Mouse (Mus musculus) embryonic facial prominence, embryonic 11.5 days (tissue): ENCODE results near the gene Opn5. TPM values are rescaled to one million over a fixed set of nuclear protein-coding genes. Genes with fewer than 3 reads are reported as not detected.

Experiments
- ATAC-seq: fragments of 200-750 bp; cut with Nextera tagmentation; replicated peaks from 2 replicates; pipeline ENCODE4 v1.8.0; 2017; ENCODE audit warnings: low read depth; ENCODE audit not compliant: insufficient number of reproducible peaks, low FRiP score, low TSS enrichment
- DNase-seq: peaks from one replicate; pipeline ENCODE4 v3.0.0-alpha.2; 2015; ENCODE audit warnings: low spot score
- H3K27ac ChIP-seq: fragments of 300-500 bp; sonication (generic); replicated peaks from 2 replicates; pipeline ENCODE4 v1.5.1; 2014; ENCODE audit warnings: mild to moderate bottlenecking, low read depth, low read length, control low read depth
- H3K27me3 ChIP-seq: fragments of 300-500 bp; sonication (generic); 2 replicates; pipeline ENCODE4 v1.6.1; 2014; ENCODE audit warnings: mild to moderate bottlenecking, low read length, moderate library complexity, mixed read lengths; ENCODE audit not compliant: control insufficient read depth, insufficient read depth
- H3K36me3 ChIP-seq: fragments of 300-500 bp; sonication (generic); replicated peaks from 2 replicates; pipeline ENCODE4 v1.6.1; 2014; ENCODE audit warnings: low read depth, mild to moderate bottlenecking, low read length, moderate library complexity, mixed read lengths; ENCODE audit not compliant: control insufficient read depth, insufficient read depth
- H3K4me1 ChIP-seq: fragments of 300-500 bp; sonication (generic); 2 replicates; pipeline ENCODE4 v1.6.1; 2014; ENCODE audit warnings: low read length, mixed read lengths; ENCODE audit not compliant: control insufficient read depth, insufficient read depth
- H3K4me2 ChIP-seq: fragments of 300-500 bp; sonication (generic); 2 replicates; pipeline ENCODE4 v1.6.1; 2014; ENCODE audit warnings: low read depth, mild to moderate bottlenecking, control low read depth, low read length, moderate library complexity
- H3K4me3 ChIP-seq: fragments of 300-500 bp; sonication (generic); 2 replicates; pipeline ENCODE4 v1.5.1; 2014; ENCODE audit warnings: low read depth, low read length, control low read depth
- H3K9ac ChIP-seq: fragments of 300-500 bp; sonication (generic); replicated peaks from 2 replicates; pipeline ENCODE4 v1.6.1; 2014; ENCODE audit warnings: mild to moderate bottlenecking, control low read depth, low read length
- H3K9me3 ChIP-seq: fragments of 300-500 bp; sonication (generic); replicated peaks from 2 replicates; pipeline ENCODE4 v1.6.1; 2016; ENCODE audit warnings: mild to moderate bottlenecking, low read length, inconsistent platforms, mixed read lengths; ENCODE audit not compliant: control insufficient read depth
- WGBS: fragments of 180-500 bp; shearing (Covaris S2); extraction: QIAGEN DNeasy Blood & Tissue Kit; methylation state at CpG from one replicate; pipeline ENCODE4 v1.1.7; 2014; 5-methylcytosine and 5-hydroxymethylcytosine counted together
- polyA plus RNA-seq: library from polyadenylated mRNA; unstranded; fragments of >200 nt; fragmentation: Nextera tagmentation; extraction: Ambion mirVana; gene quantifications from 2 replicates; pipeline ENCODE4 v1.2.1, GENCODE M21; 2014

Gene Opn5
- polyA plus RNA-seq = 0.11 TPM in 1 of 2 replicates, not detected in the other

DNA sequence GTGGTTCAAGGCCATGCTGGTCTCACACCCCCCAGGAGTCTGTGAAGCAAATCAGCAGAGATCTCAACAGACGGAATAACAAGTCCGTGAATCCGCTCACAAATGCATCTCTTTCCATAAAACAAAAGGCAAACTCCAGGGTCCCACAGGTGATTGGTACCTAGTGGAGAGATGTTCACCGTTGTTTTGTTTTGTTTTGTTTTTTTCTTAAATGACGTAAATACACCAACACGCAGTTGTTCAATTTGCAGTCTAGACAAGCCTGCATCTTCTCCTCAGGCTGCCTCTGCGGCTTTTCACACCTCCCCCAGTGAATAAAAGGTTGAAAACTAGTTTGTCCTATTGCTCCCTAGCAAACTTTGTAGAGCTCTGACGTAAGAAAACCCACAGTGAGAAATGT is at the start of gene Opn5:
Gene Opn5 (minus strand): TSS at position 101 of the 400 bp plus-strand sequence.
- no peaks in the 10 kb centered on the region for H3K9me3 ChIP-seq
- no peak within 1 kb of the TSS for H3K4me3 ChIP-seq
- H3K4me1 ChIP-seq = no peaks in the 10 kb centered on the region
- no peak within 1 kb of the TSS for H3K9ac ChIP-seq
- no peaks in the 10 kb centered on the region for H3K36me3 ChIP-seq
- DNase-seq = no peak
- H3K27ac ChIP-seq = no peak within 1 kb of the TSS
- H3K27me3 ChIP-seq = no peaks in the 10 kb centered on the region
- WGBS = 82% methylated on average over 8 of the region's 8 CpGs
- no peak for ATAC-seq
- H3K4me2 ChIP-seq = no peak within 1 kb of the TSS

DNA sequence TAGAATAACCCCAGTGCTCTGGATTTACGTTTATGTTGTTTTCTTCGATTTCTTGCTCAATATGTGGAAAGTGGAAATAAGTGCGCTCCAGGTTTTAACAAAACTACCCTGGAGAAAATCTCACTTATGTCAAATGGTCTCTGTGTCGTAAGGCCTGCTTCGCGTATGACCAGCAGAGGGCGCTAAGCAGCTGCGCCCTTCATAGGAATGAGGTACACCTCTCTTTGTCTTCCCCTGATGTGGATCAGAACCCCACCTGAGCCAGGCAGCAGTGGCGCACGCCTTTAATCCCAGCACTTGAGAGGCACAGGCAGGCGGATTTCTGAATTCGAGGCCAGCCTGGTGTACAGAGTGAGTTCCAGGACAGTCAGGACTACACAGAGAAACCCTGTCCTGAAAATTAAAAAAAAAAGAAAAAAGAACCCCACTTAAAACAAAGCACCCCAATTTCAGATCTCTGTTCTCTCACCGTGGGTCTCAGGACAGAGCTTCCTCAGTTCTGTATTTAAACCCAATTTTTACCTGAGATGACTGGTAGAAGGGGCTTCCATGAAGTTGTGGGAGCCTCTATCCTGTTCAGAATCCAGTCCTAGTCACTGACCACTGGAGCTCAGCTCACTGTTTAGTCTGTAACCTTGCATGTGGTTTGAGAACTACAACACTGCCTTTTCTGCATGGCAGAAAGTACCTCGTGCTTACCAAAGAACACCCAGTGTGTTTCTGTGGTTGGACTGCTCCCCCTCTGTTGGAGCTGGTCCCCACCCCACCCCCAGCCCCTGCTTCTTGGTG is 47.6 kb upstream of the Opn5 start:
- Histone ChIP-seq H3K9ac (no peak overlapping the region), H3K4me1 (no peaks in the 10 kb centered on the region), H3K4me2 (no peak overlapping the region), H3K27ac (no peak overlapping the region), H3K9me3 (no peaks in the 10 kb centered on the region), H3K36me3 (no peaks in the 10 kb centered on the region), H3K27me3 (no peaks in the 10 kb centered on the region), H3K4me3 (no peak overlapping the region)
- peak; percentile 86 for DNase-seq
- no peak; the same call in 1 of the 2 replicates for ATAC-seq
- WGBS = 22% methylated on average over 14 of the region's 14 CpGs

DNA sequence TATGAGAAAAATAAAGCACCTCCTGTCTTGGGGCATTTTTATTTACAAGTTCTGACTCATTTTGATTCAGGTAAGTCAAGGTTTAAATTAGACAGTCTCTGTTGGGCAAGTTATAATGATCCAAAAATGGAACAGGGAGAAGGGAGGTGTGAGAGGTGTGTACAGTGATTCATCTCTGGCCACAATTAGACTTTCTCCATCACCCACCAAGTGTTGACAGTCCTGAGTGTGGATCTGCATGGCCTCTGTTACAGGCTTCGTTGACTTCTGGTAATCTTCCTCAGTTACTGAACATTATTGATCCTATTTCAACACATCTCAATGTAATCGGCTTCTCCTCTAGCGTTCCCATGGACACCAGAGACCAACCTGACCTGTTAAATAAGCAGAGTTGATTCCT is 32.2 kb upstream of the Opn5 start:
- Histone ChIP-seq H3K27ac (no peak overlapping the region), H3K4me1 (no peaks in the 10 kb centered on the region), H3K9ac (no peak overlapping the region), H3K36me3 (no peaks in the 10 kb centered on the region), H3K4me2 (no peak overlapping the region), H3K27me3 (no peaks in the 10 kb centered on the region), H3K9me3 (no peaks in the 10 kb centered on the region), H3K4me3 (no peak overlapping the region)
- DNase-seq (no peak), ATAC-seq (no peak)
- 90% methylated on average over 3 of the region's 3 CpGs for WGBS

DNA sequence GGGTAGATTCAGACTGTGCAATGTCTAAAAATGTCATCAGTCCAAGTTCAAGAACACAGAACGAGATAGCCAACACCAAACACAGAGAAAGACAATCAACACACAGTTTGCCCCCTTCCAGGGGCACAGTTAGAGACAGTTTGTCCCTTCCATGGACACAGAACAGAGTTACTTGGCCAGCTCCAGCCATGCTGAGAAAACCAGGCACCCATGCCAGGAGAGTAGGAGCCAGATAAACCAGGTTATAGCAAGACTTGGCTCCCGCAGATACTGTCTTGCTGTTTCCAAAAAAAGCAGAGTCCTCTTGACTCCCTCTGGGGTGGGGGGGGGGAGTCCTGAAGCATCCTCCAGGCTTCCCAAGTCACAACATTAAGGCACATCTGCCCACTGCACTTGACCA is 19.0 kb upstream of the Opn5 start:
- no peak overlapping the region for H3K9ac ChIP-seq

DNA sequence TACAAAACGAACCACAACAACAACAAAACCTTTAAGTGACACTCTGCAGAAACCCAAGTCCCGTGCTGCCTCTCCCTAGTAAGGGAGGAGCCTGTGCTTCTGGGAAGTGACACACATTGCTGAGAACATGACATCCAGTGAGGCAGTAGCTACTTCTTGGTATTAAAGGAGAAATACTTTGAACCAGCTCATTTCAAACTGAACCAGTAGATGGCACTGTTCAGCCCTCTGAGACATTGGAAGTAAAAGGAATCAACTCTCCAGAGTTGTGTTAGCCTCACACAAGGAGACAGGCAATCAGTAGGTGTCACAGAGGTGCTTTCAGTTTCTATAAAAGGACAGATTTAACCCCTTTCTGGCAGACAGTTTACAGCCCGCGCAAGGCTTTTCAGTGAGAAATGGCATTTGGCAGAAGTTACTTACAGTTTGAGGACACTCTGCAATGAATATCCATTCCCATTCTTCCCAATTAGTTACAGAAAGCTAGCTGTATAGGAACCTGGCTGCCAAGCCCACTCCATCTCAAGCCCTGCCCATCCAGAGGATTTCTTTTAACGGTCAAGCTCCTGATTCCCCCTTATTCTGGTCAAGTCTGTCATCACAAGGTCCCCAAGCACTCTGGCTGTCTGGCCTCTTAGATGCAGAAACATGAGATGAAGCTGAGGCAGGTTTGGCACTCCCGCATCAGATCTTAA is 2.0 kb upstream of the Opn5 start:
- Histone ChIP-seq H3K4me1 (no peaks in the 10 kb centered on the region), H3K27me3 (no peaks in the 10 kb centered on the region), H3K9me3 (no peaks in the 10 kb centered on the region), H3K9ac (no peak overlapping the region), H3K4me3 (no peak overlapping the region), H3K4me2 (no peak overlapping the region), H3K27ac (no peak overlapping the region), H3K36me3 (no peaks in the 10 kb centered on the region)
- peak; percentile 84 for DNase-seq
- ATAC-seq = no peak; the same call in 1 of the 2 replicates
- 35% methylated on average over 6 of the region's 6 CpGs for WGBS

More for the DNA sequence above, 19.0 kb upstream of the Opn5 start:
- 92% methylated on average over 2 of the region's 2 CpGs for WGBS
- Histone ChIP-seq H3K9me3 (no peaks in the 10 kb centered on the region), H3K36me3 (no peaks in the 10 kb centered on the region), H3K27me3 (no peaks in the 10 kb centered on the region), H3K4me3 (no peak overlapping the region), H3K4me1 (no peaks in the 10 kb centered on the region), H3K4me2 (no peak overlapping the region), H3K27ac (no peak overlapping the region)
- DNase-seq (no peak), ATAC-seq (no peak)

DNA sequence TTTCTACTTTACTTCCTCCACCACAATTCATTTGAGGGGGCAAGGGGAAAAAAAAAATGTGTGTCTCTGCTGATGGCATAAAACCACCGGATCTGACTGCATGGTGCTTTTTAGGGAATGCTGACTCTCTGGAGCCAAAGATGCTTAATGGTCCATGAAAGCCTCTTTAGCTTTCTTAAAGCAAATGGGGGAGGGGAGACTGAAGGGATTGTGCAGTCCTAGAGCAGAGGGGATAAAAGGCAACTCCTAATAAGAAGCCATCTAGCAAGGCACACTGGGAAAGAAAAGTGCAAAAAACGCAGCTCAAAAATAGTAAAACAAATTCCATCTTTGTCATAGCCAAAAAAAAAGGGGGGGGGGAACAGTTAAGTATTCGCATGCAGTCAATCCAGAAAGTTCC is 2.9 kb downstream of the Opn5 start:
- DNase-seq (peak; percentile 27), ATAC-seq (no peak)
- 42% methylated on average over 3 of the region's 3 CpGs for WGBS
- Histone ChIP-seq H3K27ac (no peak overlapping the region), H3K4me3 (no peak overlapping the region), H3K27me3 (no peaks in the 10 kb centered on the region), H3K4me1 (no peaks in the 10 kb centered on the region), H3K9me3 (no peaks in the 10 kb centered on the region), H3K9ac (no peak overlapping the region), H3K36me3 (no peaks in the 10 kb centered on the region), H3K4me2 (no peak overlapping the region)

DNA sequence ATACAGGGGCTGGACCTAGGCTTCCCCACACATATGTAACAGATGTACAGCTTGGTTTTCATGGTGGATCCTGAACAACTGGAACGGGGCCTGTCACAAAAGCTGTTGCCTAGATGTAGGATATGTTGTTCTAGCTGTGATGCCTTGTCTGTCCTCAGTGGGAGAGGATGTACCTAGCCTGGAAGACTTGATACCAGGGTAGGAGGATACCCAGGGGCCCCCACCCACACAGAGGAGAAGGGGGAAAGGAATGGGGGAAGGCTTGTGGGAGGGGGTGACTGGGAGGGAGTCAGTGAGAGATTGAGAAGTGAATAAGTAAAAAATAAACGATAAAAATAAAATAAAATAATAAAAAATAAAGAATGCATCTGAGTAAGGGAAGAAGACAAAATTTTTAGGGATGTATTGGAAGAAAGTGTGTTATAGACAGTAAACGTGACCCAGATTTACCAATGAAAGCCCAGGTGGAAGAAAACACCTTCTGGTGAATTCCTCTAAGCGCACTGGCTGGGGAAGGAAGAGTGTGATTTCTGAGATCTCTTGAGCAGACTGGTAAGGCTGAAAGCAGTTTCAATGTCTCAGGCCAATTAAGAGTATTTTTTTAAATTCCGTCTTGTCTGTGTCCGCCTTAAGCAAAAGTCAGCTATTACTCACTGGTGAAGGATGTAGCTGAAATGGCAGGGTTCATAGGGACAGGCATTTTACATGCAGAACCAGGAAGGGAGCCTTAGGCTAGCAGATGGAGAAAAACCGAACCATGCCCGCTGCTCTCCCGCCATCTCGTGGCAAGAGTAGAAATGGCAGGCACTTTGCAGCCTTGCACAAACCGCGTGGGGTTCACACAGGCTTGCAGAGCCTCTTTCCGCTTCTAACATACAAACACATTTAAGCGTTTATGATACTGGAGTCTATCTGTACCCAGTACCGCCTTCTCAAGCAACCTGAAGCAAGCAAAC is 8.1 kb downstream of the Opn5 start:
- H3K36me3 ChIP-seq = no peaks in the 10 kb centered on the region
- H3K4me1 ChIP-seq = no peaks in the 10 kb centered on the region
- no peak overlapping the region for H3K9ac ChIP-seq
- no peak overlapping the region for H3K4me3 ChIP-seq
- H3K27ac ChIP-seq = no peak overlapping the region
- H3K27me3 ChIP-seq = no peaks in the 10 kb centered on the region
- H3K4me2 ChIP-seq = no peak overlapping the region
- H3K9me3 ChIP-seq = no peaks in the 10 kb centered on the region
- WGBS = 26% methylated on average over 15 of the region's 15 CpGs
- peak; percentile 89 for DNase-seq
- ATAC-seq = peak; percentile 88
